Mouse (Mus musculus) spleen, adult 2 months (tissue): ENCODE results near the gene Sugp1.

Source experiments
- CTCF ChIP-seq: fragments of 200-500 bp; IDR thresholded peaks from 2 replicates; pipeline ENCODE4 v1.5.1; 2011; ENCODE audit warnings: mild to moderate bottlenecking, inconsistent platforms; ENCODE audit not compliant: insufficient read depth, insufficient read length, insufficient replicate concordance; ENCODE audit errors: extremely low read depth
- POLR2A ChIP-seq: fragments of 200-500 bp; IDR thresholded peaks from 2 replicates; pipeline ENCODE4 v1.6.1; 2011; ENCODE audit warnings: low read depth, low read length, inconsistent platforms

DNA sequence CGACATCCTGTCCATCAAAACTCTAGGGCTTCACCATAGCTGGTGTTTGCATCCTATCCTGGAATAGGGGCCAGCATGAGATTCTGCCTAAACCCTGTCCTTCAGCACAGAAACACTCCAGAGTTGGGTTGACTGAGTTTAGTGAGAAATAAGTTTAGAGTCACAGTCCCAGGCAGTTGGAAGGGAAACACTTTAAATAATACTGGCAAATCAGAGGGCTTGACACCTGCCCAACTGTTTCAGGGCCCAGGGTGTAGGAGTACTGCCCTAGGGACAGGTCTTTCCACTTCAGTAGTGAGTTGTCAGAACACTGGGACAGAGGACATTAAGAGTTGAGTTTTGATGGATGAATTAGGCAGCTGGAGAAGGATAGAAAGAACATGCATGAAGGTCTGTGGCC lies 43.5 kb downstream of the Sugp1 start:
- no peak for TF ChIP-seq POLR2A
- no peak for TF ChIP-seq CTCF
